Mouse (Mus musculus) limb, embryonic 10.5 days (tissue): ENCODE results near the gene Mthfd1. TPM values are rescaled to one million over a fixed set of nuclear protein-coding genes. Genes with fewer than 3 reads are reported as not detected.

Source experiments
- DNase-seq: peaks from one replicate; pipeline ENCODE4 v3.0.0-alpha.2; 2017; ENCODE audit warnings: low spot score
- H3K27ac ChIP-seq: fragments of 300-500 bp; sonication (generic); 2 replicates; pipeline ENCODE4 v1.5.1; 2016; ENCODE audit warnings: mild to moderate bottlenecking
- H3K27me3 ChIP-seq: fragments of 300-500 bp; sonication (generic); 2 replicates; pipeline ENCODE4 v1.6.1; 2016; ENCODE audit warnings: low read depth, mild to moderate bottlenecking; ENCODE audit not compliant: poor library complexity, severe bottlenecking
- H3K36me3 ChIP-seq: fragments of 300-500 bp; sonication (generic); 2 replicates; pipeline ENCODE4 v1.6.1; 2016; ENCODE audit warnings: mild to moderate bottlenecking, moderate library complexity
- H3K4me1 ChIP-seq: fragments of 300-500 bp; sonication (generic); 2 replicates; pipeline ENCODE4 v1.6.1; 2016
- H3K4me3 ChIP-seq: fragments of 300-500 bp; sonication (generic); 2 replicates; pipeline ENCODE4 v1.5.1; 2016; ENCODE audit warnings: mild to moderate bottlenecking, moderate library complexity
- H3K9me3 ChIP-seq: fragments of 300-500 bp; sonication (generic); replicated peaks from 2 replicates; pipeline ENCODE4 v1.6.1; 2016; ENCODE audit warnings: mild to moderate bottlenecking
- whole genome bisulfite sequencing: fragments of 180-500 bp; shearing (Covaris S2); methylation state at CpG from one replicate; pipeline ENCODE4 v1.1.7; 2016; 5-methylcytosine and 5-hydroxymethylcytosine counted together
- polyA plus RNA-seq: library from polyadenylated mRNA; unstranded; fragments of >200 nt; fragmentation: Nextera tagmentation; extraction: Ambion mirVana; gene quantifications from 2 replicates; pipeline ENCODE4 v1.2.1, GENCODE M21; 2016

Mthfd1 gene
- polyA plus RNA-seq, 1 experiment from 2014 or later, result 100 TPM

DNA sequence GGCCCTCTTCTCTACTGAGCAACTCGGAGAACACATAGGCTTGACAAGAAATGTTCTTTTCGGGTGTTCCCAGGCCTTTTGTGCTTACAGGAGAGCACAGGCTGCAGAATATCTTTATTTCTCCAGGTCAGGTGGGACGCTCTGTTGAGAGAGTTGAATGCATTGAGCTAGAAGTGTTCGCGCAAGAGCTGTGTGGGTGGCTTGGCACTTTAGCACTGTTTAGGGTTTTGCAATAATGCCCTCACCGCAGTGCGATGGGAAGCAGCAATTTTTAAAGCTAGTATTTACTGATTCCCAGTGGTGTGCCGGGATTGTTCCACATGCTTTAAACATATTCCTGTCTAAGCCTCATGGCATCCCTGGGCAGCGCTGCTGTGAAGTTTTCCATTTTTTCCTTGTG, 56.1 kb downstream of the Mthfd1 start:
- Histone ChIP-seq H3K36me3 (peaks cover 82% of the 10 kb centered on the region), H3K27ac (no peak overlapping the region), H3K4me1 (peaks cover 28% of the 10 kb centered on the region), H3K9me3 (no peaks in the 10 kb centered on the region), H3K27me3 (no peaks in the 10 kb centered on the region), H3K4me3 (no peak overlapping the region)
- no peak for DNase-seq
- WGBS, result 96% methylated on average over 9 of the region's 9 CpGs

DNA sequence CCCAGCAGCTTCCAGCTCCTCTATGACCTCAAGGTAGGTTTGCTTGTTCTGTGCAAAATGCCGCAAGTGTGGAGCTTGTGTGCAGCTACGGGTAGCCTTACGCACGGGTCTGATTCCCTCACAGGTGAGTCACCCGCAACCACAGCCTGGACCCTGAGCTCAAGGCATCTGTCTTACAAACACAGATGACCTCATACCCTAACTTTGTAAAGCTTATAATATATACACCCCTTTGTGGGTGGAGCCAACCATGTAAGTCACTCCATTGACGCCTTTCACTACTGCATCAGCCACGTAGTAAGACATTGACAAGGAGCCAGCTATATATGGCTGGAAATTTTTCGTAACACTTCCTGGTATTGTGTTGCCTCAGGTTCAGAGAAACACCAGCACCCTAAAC, 56.9 kb downstream of the Mthfd1 start:
- 95% methylated on average over 8 of the region's 8 CpGs for WGBS
- no peak for DNase-seq
- Histone ChIP-seq H3K4me3 (no peak overlapping the region), H3K36me3 (peaks cover 80% of the 10 kb centered on the region), H3K4me1 (peaks cover 22% of the 10 kb centered on the region), H3K9me3 (no peaks in the 10 kb centered on the region), H3K27me3 (no peaks in the 10 kb centered on the region), H3K27ac (no peak overlapping the region)

DNA sequence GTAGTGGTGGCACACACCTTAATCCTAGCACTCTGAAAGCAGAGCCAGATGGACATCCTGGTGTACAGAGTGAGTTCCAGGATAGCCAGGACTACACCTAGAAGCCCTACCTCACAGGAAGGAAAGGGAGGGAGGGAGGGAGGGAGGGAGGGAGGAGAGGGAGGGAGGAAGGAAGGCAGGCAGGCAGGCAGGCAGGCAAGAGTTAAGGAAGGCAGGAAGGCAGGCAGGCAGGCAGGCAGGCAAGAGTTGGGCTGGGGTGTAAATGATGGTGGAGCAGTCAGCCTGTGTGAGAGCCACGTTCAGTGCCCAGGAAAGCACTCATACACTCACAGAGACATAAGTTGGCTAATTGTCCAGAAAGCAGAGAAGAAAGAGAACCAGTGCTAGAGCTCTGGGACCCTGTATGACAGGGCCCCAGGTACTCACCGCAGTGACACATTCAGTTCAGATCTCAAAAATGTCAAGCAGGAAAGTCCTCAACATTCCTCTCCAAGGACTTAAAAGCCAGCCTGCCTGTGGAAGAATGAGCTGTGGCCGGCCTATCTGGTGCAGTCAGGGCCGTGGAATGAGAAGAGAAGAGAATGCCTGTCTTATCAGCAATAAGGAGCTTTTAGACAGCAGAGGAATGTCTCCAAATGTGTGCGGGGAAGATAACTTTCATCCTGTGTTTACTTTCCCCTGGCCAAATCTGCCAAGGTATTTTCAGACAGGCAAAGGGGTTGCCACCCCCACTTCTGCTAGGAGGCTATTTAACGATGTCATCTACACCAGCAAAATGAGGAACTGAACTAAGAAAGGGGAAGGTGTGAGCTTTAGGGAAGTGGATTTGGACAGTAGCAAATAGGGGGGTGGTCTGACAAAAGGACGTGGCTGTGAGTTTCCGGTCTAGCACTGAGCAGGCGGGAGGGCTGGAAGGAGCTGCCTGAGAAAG, 63.4 kb downstream of the Mthfd1 start:
- peak overlapping the region; percentile 36 for H3K27ac ChIP-seq
- peaks cover 68% of the 10 kb centered on the region for H3K36me3 ChIP-seq
- 67% methylated on average over 9 of the region's 9 CpGs for WGBS
- peaks cover 9% of the 10 kb centered on the region; the same call in 1 of the 2 replicates for H3K4me1 ChIP-seq
- H3K9me3 ChIP-seq, result no peaks in the 10 kb centered on the region
- no peaks in the 10 kb centered on the region for H3K27me3 ChIP-seq
- no peak for DNase-seq
- H3K4me3 ChIP-seq, result no peak overlapping the region

DNA sequence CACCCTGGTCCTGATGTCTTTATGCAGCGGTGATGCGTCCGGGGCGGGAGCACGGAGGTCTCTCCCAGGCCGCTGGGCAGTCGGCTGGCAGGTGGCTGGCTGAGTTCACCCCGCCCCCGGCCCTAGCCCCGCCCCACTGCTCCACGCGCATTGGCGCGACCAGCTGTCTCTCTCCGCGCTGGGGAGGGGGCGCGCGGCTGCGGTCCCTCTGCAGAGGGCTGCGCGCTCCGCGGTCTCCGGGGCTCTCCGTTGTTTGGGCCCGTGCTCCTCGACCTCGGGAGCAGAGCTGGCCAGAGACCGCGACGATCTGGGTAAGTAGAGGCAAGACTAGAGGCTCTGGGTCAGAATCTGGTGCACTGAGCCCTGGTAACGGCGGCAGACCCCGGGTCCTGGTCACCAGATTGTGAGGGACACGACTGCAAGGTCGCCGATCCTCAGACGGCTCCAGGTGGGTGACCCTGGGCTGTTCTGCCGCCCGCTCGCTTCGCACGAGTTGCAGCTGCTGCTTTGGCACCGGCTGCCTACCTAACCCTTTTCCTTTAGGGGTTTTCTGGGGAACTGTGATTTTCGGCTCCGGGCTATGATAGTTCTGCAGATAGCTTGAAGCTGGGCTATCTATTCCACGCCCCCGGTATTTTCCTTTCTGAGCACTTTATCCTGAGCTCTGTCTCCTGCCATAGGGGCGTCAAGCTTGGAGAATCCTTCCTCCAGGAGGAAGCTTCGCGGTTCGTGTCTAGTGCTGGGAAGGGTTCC, 69.8 kb downstream of the Mthfd1 start, which contains the start of gene Akap5:
Gene Akap5, plus strand, starts transcription at position 213 of the 753 bp plus-strand sequence.
- DNase-seq, result peak; percentile 89
- H3K27ac ChIP-seq, result peak within 1 kb of the TSS; percentile 82

DNA sequence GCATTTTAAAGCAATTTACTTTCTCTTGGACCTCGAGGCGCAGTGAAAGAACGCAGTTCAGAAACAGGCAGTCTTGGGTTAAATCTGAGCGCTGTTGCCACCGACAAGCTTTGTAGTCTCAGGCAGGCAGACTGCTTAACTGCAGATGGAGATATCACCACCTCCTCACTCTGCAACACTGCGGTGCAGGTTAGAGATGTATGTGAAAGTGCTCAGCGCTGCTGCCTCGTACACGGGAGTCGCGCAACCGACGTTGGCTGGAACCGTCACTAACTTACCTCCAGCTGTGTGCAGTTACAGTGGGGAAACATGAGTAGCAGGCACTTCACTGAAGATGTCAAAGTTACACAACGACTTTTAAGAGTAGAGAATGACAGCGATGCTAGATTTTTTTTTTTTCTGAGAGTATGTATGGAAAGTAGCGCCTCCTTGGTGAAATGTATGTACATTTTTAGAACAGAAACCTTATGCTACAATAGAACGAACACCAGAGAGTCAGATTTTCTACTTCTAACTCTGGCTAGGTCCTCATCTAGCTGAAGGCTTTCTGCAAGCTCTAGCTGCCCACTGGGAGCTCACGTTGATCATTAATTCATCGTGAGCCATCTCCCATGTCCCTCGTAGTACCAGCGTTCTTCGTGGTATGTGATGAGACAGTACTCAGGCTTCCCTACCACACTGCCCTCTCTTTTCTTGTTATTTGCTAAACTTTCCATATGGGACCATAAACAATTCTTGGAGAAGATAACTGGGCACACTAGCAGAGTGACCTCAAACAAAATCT, 71.5 kb downstream of the Mthfd1 start:
- Histone ChIP-seq H3K27me3 (peaks cover 19% of the 10 kb centered on the region), H3K36me3 (no peaks in the 10 kb centered on the region; the same call in 1 of the 2 replicates), H3K4me1 (peaks cover 12% of the 10 kb centered on the region), H3K27ac (no peak overlapping the region), H3K4me3 (no peak overlapping the region), H3K9me3 (no peaks in the 10 kb centered on the region)
- WGBS, result 94% methylated on average over 23 of the region's 23 CpGs
- DNase-seq, result no peak

More for the DNA sequence above, 69.8 kb downstream of the Mthfd1 start, which contains the start of gene Akap5:
- WGBS, result 2% methylated on average over 53 of the region's 53 CpGs
- no peaks in the 10 kb centered on the region for H3K9me3 ChIP-seq
- H3K4me3 ChIP-seq, result peak within 1 kb of the TSS; percentile 69
- H3K36me3 ChIP-seq, result peaks cover 17% of the 10 kb centered on the region
- H3K4me1 ChIP-seq, result peaks cover 12% of the 10 kb centered on the region
- H3K27me3 ChIP-seq, result peaks cover 19% of the 10 kb centered on the region

DNA sequence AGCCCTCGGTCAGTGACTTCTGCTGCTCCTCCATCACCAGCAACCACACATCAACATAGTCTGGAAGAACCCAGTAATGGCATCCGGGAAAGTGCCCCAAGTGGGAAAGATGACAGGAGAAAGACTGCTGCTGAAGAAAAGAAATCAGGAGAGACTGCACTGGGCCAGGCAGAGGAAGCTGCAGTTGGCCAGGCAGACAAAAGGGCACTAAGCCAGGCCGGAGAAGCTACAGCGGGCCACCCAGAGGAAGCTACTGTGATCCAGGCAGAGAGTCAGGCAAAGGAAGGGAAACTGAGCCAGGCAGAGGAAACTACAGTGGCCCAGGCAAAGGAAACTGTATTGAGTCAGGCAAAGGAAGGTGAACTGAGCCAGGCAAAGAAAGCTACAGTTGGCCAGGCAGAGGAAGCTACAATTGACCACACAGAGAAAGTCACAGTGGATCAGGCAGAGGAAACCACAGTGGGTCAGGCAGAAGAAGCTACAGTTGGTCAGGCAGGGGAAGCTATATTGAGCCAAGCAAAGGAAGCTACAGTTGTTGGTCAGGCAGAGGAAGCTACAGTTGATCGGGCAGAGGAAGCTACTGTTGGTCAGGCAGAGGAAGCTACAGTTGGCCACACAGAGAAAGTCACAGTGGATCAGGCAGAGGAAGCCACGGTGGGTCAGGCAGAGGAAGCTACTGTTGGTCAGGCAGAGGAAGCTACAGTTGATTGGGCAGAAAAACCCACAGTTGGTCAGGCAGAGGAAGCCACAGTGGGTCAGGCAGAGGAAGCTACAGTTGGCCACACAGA, 73.7 kb downstream of the Mthfd1 start:
- no peak overlapping the region for H3K4me3 ChIP-seq
- no peaks in the 10 kb centered on the region for H3K9me3 ChIP-seq
- H3K27me3 ChIP-seq, result peaks cover 19% of the 10 kb centered on the region
- H3K4me1 ChIP-seq, result peaks cover 12% of the 10 kb centered on the region
- DNase-seq, result no peak
- no peaks in the 10 kb centered on the region for H3K36me3 ChIP-seq
- WGBS, result 97% methylated on average over 6 of the region's 6 CpGs
- H3K27ac ChIP-seq, result no peak overlapping the region

DNA sequence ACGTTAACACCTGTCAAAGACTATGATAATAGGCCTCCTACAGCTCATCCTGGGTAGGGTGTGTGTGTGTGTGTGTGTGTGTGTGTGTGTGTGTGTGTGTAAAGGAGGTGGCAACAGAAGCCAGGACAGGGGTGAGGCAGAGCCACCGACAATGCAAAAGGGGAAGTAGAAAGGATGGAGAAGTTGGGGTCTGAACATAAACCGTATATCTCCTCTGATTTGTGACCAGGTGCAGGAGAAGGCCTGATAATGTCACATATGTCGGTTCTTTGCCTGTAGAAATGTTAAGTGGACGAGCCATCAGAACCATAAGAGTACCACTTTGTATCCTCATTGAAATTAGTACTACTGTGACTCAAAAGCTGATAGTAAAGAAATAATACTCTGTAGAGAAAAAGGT, 78.6 kb downstream of the Mthfd1 start:
- DNase-seq, result no peak
- H3K27me3 ChIP-seq, result no peaks in the 10 kb centered on the region
- H3K27ac ChIP-seq, result no peak overlapping the region
- no peak overlapping the region for H3K4me3 ChIP-seq
- no peaks in the 10 kb centered on the region for H3K36me3 ChIP-seq
- no peaks in the 10 kb centered on the region for H3K4me1 ChIP-seq
- H3K9me3 ChIP-seq, result no peaks in the 10 kb centered on the region
- WGBS, result 91% methylated on average over 5 of the region's 5 CpGs

DNA sequence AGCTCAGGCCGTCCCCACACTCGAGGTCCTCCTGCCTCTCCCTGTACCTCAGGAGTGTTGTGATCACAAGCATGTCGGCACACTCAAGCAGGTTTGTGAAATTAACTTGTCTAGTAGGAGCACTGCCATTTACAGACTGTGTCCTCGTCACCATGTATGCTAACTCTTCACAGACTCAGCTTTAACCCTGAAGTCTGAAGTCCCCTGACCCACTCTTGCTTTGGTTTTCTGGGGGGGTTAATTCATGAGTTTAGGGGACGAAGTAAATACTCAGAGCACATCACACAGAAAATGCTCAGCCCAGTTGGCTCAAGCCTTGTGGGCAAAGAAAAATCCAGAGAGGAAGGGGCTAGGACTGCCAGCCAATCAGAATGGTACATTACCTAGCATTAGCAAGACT, 80.5 kb downstream of the Mthfd1 start:
- 87% methylated on average over 5 of the region's 5 CpGs for WGBS
- Histone ChIP-seq H3K27me3 (no peaks in the 10 kb centered on the region), H3K4me3 (no peak overlapping the region), H3K27ac (no peak overlapping the region), H3K36me3 (no peaks in the 10 kb centered on the region), H3K9me3 (no peaks in the 10 kb centered on the region), H3K4me1 (no peaks in the 10 kb centered on the region)
- no peak for DNase-seq

DNA sequence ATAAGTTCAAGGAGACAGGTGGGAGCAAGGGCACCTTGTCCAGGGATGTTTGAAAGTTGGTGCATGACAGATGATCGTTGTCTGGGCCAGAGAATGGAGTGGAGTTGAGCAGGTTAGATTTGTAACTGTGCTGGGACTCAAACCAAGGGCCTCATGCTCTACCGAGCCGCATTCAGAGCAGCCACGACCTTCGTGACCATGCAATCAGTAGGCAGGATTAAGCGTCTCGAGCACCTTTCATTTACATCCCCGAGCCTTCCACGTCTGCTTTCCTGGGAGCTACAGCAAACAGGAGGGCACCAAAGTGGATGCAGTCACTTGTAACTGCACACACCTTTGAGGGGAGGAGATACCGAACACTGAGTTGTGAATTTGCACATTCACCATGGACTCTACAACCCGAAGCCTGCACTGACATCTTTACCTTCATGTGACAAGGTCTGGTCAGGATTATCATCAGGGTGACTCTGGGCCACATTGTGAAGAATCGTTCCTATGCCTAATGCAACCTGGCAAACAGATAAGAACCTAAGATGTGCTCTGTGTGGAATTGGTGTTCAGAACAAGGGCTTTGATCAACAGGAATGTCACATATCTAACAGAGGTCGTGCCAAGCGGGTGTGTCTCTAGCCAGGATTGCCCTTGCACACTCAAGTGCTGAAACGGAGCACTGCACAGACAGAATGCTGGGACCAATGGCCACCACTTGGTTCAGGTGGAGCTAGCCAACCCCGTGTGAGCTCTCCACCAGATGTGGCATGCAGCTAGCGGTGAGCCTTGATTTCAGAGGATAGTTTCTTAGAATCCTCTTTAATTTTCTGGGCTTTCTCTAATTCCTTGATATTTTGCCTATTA, 81.2 kb downstream of the Mthfd1 start:
- Histone ChIP-seq H3K4me3 (no peak overlapping the region), H3K9me3 (no peaks in the 10 kb centered on the region), H3K4me1 (no peaks in the 10 kb centered on the region), H3K27ac (no peak overlapping the region), H3K36me3 (no peaks in the 10 kb centered on the region), H3K27me3 (no peaks in the 10 kb centered on the region)
- no peak for DNase-seq
- whole genome bisulfite sequencing, result 82% methylated on average over 17 of the region's 17 CpGs

DNA sequence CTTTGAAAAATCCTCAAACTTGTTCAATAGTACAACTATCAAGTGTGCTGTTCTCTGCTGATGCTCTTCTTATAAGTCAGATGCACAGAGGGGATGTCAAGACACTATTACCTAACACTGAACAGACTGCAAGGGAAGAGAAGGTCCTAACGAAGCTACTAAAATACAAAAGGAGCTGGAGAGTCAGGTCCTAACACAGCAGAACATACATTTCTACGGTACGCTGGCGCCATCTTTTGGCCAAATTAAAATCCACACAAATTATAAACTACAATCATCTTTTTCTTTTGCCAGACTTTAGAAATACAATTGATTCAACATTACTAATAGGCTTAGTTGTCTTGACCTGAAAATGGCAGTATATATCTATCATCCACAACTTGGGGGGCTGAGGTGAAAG, 86.0 kb downstream of the Mthfd1 start:
- 9% methylated on average over 4 of the region's 4 CpGs for WGBS
- Histone ChIP-seq H3K9me3 (no peaks in the 10 kb centered on the region), H3K27me3 (no peaks in the 10 kb centered on the region), H3K4me3 (no peak overlapping the region), H3K36me3 (peaks cover 8% of the 10 kb centered on the region; the same call in 1 of the 2 replicates), H3K27ac (no peak overlapping the region), H3K4me1 (no peaks in the 10 kb centered on the region)
- DNase-seq, result peak; percentile 53

DNA sequence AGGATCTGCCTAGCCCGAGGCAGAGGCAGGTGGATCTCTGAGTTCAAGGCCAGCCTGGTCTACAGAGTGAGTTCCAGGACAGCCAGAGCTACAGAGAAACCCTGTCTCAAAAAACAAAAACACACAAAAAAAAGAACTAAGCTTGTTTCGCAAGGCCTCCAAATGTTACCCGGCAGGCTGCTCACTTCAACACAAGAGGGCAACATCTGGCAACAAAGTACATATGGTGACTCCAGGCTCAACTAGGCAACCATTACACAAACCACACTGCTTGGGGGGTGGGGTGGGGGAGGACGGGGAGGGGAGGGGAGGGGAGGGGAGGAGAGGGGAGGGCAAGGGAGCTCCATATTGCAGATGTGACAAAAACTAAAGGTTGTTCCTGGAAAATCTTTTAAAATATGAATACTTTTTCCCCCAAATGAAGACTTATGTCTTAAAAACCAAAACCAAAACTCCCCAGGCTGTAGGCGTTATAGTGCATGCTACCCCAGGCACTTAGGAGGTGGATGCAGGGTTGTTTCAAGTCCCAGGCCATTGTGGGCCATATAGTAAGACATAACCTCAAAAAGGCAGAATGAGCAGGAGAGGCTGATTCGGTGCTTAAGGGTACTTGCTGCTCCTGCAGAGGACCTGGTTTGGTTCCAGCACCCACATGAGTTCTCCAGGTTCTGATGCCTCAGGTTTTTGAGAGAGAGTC, 90.8 kb downstream of the Mthfd1 start:
- Histone ChIP-seq H3K4me3 (no peak overlapping the region), H3K27me3 (no peaks in the 10 kb centered on the region), H3K27ac (no peak overlapping the region), H3K4me1 (no peaks in the 10 kb centered on the region), H3K9me3 (no peaks in the 10 kb centered on the region), H3K36me3 (peaks cover 38% of the 10 kb centered on the region)
- WGBS, result 78% methylated on average over 6 of the region's 6 CpGs
- DNase-seq, result no peak
